Mouse (Mus musculus) heart, embryonic 16.5 days (tissue): Measurements from ENCODE around the gene Cmip. TPM values are rescaled to one million over a fixed set of nuclear protein-coding genes. Genes with fewer than 3 reads are reported as not detected.

ENCODE experiments used
- ATAC-seq: fragments of 200-750 bp; cut with Nextera tagmentation; replicated peaks from 2 replicates; pipeline ENCODE4 v1.8.0; 2017; ENCODE audit warnings: moderate number of reproducible peaks; ENCODE audit not compliant: insufficient read depth, low FRiP score; ENCODE audit errors: extremely low read depth
- H3K27ac ChIP-seq: fragments of 300-500 bp; sonication (generic); 2 replicates; pipeline ENCODE4 v1.5.1; 2014; ENCODE audit warnings: mild to moderate bottlenecking, low read length, control low read depth, moderate library complexity
- H3K27me3 ChIP-seq: fragments of 300-500 bp; sonication (generic); 2 replicates; pipeline ENCODE4 v1.6.1; 2014; ENCODE audit warnings: low read length, mixed read lengths; ENCODE audit not compliant: control insufficient read depth, insufficient read depth
- H3K36me3 ChIP-seq: fragments of 300-500 bp; sonication (generic); 2 replicates; pipeline ENCODE4 v1.6.1; 2014; ENCODE audit not compliant: control insufficient read depth, insufficient read depth
- H3K4me1 ChIP-seq: fragments of 300-500 bp; sonication (generic); 2 replicates; pipeline ENCODE4 v1.6.1; 2014; ENCODE audit warnings: low read length, mixed read lengths; ENCODE audit not compliant: control insufficient read depth, insufficient read depth
- H3K4me2 ChIP-seq: fragments of 300-500 bp; sonication (generic); 2 replicates; pipeline ENCODE4 v1.6.1; 2014; ENCODE audit warnings: low read depth, mild to moderate bottlenecking, control low read depth, low read length
- H3K4me3 ChIP-seq: fragments of 300-500 bp; sonication (generic); 2 replicates; pipeline ENCODE4 v1.5.1; 2014; ENCODE audit warnings: mild to moderate bottlenecking, control low read depth, low read length
- H3K9ac ChIP-seq: fragments of 300-500 bp; sonication (generic); 2 replicates; pipeline ENCODE4 v1.6.1; 2014; ENCODE audit warnings: low read length, control low read depth
- H3K9me3 ChIP-seq: fragments of 300-500 bp; sonication (generic); replicated peaks from 2 replicates; pipeline ENCODE4 v1.6.1; 2016; ENCODE audit warnings: low read length; ENCODE audit not compliant: control insufficient read depth
- WGBS: fragments of 180-500 bp; shearing (Covaris S2); extraction: QIAGEN DNeasy Blood & Tissue Kit; methylation state at CpG from one replicate; pipeline ENCODE4 v1.1.7; 2014; 5-methylcytosine and 5-hydroxymethylcytosine counted together
- polyA plus RNA-seq: library from polyadenylated mRNA; unstranded; fragments of >200 nt; fragmentation: Nextera tagmentation; extraction: Ambion mirVana; gene quantifications from 2 replicates; pipeline ENCODE4 v1.2.1, GENCODE M21; 2015

Gene Cmip
- polyA plus RNA-seq, 1 experiment from 2014 or later: 7.0 TPM

DNA sequence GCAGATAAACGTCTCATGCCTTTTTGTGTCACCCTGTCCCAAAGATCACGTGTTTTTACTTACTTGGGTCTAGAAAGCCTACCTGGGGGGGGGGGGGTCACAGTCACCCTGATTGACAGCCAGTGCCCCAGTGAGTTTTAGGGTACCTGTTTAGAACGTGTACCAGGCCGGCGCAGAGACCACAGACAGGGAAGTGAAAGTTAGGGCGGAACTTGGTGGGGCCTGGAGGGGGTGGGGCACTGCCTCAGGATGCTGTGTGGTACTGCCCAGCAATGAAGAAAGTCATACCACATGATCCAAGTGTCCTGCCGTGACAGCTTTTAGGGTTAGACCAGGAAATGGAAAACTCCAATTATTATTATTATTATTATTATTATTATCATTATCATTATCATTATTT is 219.0 kb downstream of the Cmip start:
- WGBS: 68% methylated on average over 7 of the region's 7 CpGs
- Histone ChIP-seq H3K4me1 (no peaks in the 10 kb centered on the region), H3K36me3 (no peaks in the 10 kb centered on the region), H3K4me2 (no peak overlapping the region), H3K9ac (no peak overlapping the region), H3K27ac (no peak overlapping the region), H3K27me3 (no peaks in the 10 kb centered on the region), H3K9me3 (peaks cover 6% of the 10 kb centered on the region), H3K4me3 (no peak overlapping the region)
- ATAC-seq: no peak

DNA sequence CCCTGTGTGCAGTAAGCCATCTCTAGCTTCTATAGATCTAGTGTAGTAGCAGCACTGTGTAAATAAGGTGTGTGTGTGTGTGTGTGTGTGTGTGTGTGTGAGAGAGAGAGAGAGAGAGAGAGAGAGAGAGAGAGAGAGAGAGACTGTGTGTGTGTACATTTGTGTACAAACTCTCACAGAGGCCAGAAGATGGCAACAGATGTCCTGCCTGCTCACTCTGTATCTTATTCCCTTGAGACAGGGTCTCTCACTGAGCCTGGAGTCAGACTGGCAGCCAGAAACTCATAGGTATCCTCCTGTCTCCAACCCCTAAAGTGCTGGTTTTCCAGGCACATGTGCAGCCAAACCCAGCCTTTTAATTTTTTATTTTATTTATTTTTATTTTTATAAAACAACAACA is 221.2 kb downstream of the Cmip start:
- no peaks in the 10 kb centered on the region for H3K36me3 ChIP-seq
- H3K9ac ChIP-seq: no peak overlapping the region
- H3K27me3 ChIP-seq: no peaks in the 10 kb centered on the region
- H3K4me1 ChIP-seq: no peaks in the 10 kb centered on the region
- H3K4me2 ChIP-seq: no peak overlapping the region
- peaks cover 6% of the 10 kb centered on the region for H3K9me3 ChIP-seq
- ATAC-seq: no peak
- H3K4me3 ChIP-seq: no peak overlapping the region
- no peak overlapping the region for H3K27ac ChIP-seq

DNA sequence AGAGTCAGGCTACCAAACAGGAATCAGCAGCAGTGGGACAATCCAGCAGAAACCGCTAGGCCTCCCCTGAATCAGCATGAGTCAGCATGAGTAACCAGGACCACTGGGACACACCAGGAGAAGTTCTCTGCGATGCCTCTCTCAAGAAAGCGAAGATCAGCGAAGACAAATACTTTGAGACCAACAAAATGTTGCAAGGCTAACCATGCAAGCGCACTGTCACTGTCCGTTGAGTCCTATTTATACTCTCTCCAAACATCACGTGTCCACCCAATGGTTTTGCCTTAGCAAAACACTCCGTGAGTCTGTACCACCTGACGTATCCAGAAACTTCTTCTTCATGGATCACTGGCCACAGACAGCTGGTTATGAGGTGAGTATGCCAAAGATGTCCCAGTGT is 223.1 kb downstream of the Cmip start:
- peaks cover 6% of the 10 kb centered on the region for H3K9me3 ChIP-seq
- H3K4me3 ChIP-seq: no peak overlapping the region
- H3K4me1 ChIP-seq: no peaks in the 10 kb centered on the region
- H3K36me3 ChIP-seq: no peaks in the 10 kb centered on the region
- no peak for ATAC-seq
- 94% methylated on average over 9 of the region's 9 CpGs for WGBS
- no peaks in the 10 kb centered on the region for H3K27me3 ChIP-seq
- no peak overlapping the region for H3K9ac ChIP-seq
- no peak overlapping the region for H3K27ac ChIP-seq
- H3K4me2 ChIP-seq: no peak overlapping the region

DNA sequence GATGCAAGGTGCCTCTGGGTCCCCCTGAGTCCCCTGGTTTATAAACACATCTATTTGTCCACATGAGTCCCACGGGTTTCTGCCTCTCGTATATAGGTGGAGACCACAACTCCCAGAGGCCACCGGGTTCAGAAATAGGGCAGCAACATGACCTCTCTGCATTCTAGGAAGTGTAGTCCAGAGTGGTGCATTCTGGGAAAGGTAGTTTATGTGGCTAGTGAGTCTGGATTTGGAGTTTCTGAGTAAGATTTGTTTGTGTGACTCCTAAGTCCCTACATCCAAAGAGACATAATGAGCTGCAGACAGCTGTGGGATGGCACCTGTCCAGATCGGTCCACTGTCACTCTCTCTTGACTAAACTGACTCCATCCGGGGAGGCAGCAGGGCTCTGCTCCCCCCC is 223.7 kb downstream of the Cmip start:
- 71% methylated on average over 5 of the region's 5 CpGs for WGBS
- Histone ChIP-seq H3K4me2 (no peak overlapping the region), H3K27me3 (no peaks in the 10 kb centered on the region), H3K36me3 (no peaks in the 10 kb centered on the region), H3K27ac (no peak overlapping the region), H3K4me3 (no peak overlapping the region), H3K9me3 (peaks cover 6% of the 10 kb centered on the region), H3K4me1 (no peaks in the 10 kb centered on the region), H3K9ac (no peak overlapping the region)
- ATAC-seq: no peak

DNA sequence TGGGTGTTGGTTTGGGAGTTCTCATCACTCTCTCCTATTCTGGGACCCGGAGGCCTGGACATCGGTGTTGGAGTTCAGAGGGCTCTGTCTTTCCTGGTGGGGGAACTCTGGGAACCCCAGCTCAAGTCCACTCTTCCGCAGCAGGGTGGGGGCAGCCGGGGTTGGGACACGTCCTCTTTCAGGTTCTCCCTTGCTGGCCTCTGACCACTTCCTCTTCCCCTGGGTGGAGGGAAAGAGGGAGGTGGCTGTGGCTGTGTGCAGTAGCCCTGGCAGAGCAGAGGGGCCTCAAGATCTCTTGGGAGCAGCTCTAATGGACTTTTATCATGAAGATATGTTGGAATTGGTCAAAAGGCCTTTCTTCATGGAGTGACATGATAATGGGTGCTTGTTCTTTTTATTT is 225.0 kb downstream of the Cmip start:
- Histone ChIP-seq H3K9me3 (peaks cover 6% of the 10 kb centered on the region), H3K4me3 (no peak overlapping the region), H3K4me1 (no peaks in the 10 kb centered on the region), H3K4me2 (no peak overlapping the region), H3K27me3 (no peaks in the 10 kb centered on the region), H3K36me3 (no peaks in the 10 kb centered on the region), H3K27ac (no peak overlapping the region), H3K9ac (no peak overlapping the region)
- no peak for ATAC-seq
- WGBS: 65% methylated on average over 5 of the region's 5 CpGs

DNA sequence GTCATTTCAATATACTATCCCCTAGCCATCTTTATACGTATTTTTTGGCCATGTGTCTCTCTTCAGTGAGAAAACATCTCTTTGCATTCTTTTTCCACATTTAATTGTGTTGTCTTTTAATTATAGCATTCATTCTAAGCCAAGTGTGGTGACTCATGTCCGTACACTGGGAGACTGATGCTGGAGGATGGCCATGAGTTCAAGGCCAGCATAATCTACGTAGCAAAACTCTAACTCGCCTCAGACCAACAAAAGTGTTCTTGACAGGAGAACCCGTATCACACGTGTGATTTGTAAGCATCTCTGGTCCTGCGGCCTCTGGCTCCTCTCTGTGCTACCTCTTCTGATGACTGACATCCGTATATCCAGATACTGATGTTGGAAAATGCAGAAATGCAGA is 227.9 kb downstream of the Cmip start:
- no peak for ATAC-seq
- Histone ChIP-seq H3K4me3 (no peak overlapping the region), H3K4me1 (no peaks in the 10 kb centered on the region), H3K9ac (no peak overlapping the region), H3K9me3 (peaks cover 6% of the 10 kb centered on the region), H3K4me2 (no peak overlapping the region), H3K36me3 (no peaks in the 10 kb centered on the region), H3K27me3 (no peaks in the 10 kb centered on the region), H3K27ac (no peak overlapping the region)
- 77% methylated on average over 8 of the region's 8 CpGs for WGBS

DNA sequence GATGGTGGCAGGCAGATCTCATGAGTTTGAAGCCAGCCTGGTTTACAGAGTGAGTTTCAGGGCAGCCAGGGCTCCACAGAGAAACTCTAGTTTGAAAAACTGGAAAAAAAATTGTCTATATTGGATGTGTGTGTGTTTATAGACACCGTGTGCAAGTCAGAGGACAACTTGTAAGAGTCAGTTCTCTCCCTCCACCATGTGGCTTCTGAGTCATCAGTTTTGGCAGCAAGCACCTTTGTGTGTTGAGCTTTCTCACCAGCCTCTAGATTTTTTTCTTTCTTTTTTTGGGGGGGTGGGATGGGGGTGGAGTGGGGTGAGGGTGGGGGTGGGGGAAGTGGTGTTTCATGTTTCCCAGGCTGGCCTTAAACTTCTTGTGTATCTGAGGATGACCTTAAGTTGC is 228.5 kb downstream of the Cmip start:
- H3K27me3 ChIP-seq: no peaks in the 10 kb centered on the region
- H3K36me3 ChIP-seq: no peaks in the 10 kb centered on the region
- H3K27ac ChIP-seq: no peak overlapping the region
- ATAC-seq: no peak
- peaks cover 2% of the 10 kb centered on the region for H3K9me3 ChIP-seq
- no peak overlapping the region for H3K4me3 ChIP-seq
- 69% methylated on average over 1 of the region's 1 CpGs for WGBS
- H3K4me2 ChIP-seq: no peak overlapping the region
- H3K9ac ChIP-seq: no peak overlapping the region
- no peaks in the 10 kb centered on the region for H3K4me1 ChIP-seq

DNA sequence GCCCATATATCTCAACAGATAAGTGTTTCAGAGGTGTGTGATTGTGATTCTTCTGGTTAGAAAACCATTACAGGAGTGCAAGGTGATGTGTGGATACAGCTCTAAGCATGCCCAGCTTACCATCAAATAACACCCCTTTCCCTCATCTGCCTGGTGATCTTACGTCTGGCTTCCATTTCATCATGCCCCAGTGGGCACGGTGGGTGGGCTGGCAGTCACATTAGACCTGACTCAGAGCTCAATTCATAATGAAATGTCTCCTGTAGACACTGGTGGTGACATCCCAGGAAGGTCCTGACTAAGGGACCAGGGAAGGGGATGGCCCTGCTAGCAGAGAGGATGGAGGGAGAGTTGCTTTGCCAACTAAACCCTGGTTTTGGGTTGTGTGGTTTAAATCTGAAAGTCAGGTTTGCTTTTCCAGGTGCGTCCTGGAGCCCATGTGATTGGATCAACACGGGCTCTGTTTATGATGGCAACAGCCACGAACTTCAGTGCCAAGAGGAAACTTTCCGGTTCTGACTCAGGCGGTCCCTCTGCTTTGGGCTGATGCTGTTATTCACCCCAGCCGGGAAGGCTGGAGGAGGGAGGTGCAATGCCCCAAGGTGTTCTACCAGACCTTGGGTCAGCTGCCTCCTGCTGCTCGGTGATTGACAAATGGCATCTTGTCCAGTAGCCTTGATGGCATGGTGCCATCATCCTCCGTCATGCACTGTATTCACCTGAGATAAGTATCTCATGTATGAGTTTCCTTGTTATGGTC is 231.6 kb downstream of the Cmip start:
- Histone ChIP-seq H3K9ac (no peak overlapping the region), H3K4me1 (no peaks in the 10 kb centered on the region), H3K4me3 (no peak overlapping the region), H3K27me3 (no peaks in the 10 kb centered on the region), H3K27ac (no peak overlapping the region), H3K36me3 (no peaks in the 10 kb centered on the region), H3K9me3 (no peaks in the 10 kb centered on the region), H3K4me2 (no peak overlapping the region)
- 76% methylated on average over 10 of the region's 10 CpGs for WGBS
- ATAC-seq: no peak

DNA sequence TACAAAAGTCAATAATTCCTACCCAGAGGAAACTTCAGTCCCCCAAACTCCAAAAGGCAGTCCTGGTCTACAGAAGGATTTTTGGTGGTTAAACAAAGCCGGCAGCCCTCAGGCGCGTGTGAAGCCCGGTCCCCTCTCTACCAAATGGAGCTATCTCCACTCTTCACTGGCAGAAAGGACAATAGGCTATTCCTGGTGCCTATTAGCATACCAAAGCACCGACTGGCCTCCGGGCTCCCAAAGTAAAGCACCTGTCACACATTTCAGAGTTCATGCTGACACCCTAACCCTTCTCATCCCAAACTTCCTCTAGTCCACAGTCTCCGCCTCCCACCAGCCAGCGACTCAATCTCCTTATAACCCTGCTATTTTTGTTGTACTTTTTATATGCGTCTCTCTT is 236.7 kb downstream of the Cmip start:
- H3K27me3 ChIP-seq: 0 out of 2 replicates have a peak, but pooled peaks cover 4% of the 10 kb centered on the region
- peak overlapping the region; percentile 32; the same call in 1 of the 2 replicates for H3K4me2 ChIP-seq
- WGBS: 20% methylated on average over 9 of the region's 9 CpGs
- no peak overlapping the region for H3K4me3 ChIP-seq
- ATAC-seq: no peak
- H3K36me3 ChIP-seq: no peaks in the 10 kb centered on the region
- H3K9me3 ChIP-seq: no peaks in the 10 kb centered on the region
- no peak overlapping the region for H3K27ac ChIP-seq
- no peak overlapping the region for H3K9ac ChIP-seq
- peaks cover 3% of the 10 kb centered on the region; the same call in 1 of the 2 replicates for H3K4me1 ChIP-seq
